Mouse (Mus musculus): ENCODE measurements at regions not wholly inside any gene's neighbourhood (a gene's known extent, or its start where the extent isn't known, plus 50 kb on each side); places are given as distances from the start of the nearest gene placed in this dataset.

GRCm38 (mm10) chr7:138657521-138657920, 188.4 kb upstream of the Ppp2r2d start:
- WGBS, result 70% methylated on average over 4 of the region's 4 CpGs
- Histone ChIP-seq H3K79me2 (replicated peaks; ENCODE audit: control insufficient read depth, insufficient read depth, low read length) (no peaks in the 10 kb centered on the region), H3K4me3 (no peak overlapping the region), H3K4me1 (ENCODE audit: control insufficient read depth, insufficient read depth, low read length) (no peaks in the 10 kb centered on the region), H3K36me3 (ENCODE audit: control insufficient read depth, insufficient read depth, low read length) (no peaks in the 10 kb centered on the region), H3K27ac (no peak overlapping the region), H3K9ac (ENCODE audit: low read depth, low read length) (no peak overlapping the region), H3K27me3 (ENCODE audit: control insufficient read depth, insufficient read depth, low read length) (no peaks in the 10 kb centered on the region)
- intact Hi-C loops (cut with DNase I), result no loop called here
- no peak for TF ChIP-seq EP300 (IDR thresholded peaks at IDR 0.05; ENCODE audit: insufficient read depth, low read depth, low read length)
- no peak for DNase-seq

- Histone ChIP-seq H3K4me3 (no peak overlapping the region), H3K79me2 (replicated peaks; ENCODE audit: control insufficient read depth, insufficient read depth, low read length) (no peaks in the 10 kb centered on the region), H3K27me3 (ENCODE audit: control insufficient read depth, insufficient read depth, low read length) (no peaks in the 10 kb centered on the region), H3K27ac (no peak overlapping the region), H3K36me3 (ENCODE audit: control insufficient read depth, insufficient read depth, low read length) (no peaks in the 10 kb centered on the region), H3K4me1 (ENCODE audit: control insufficient read depth, insufficient read depth, low read length) (no peaks in the 10 kb centered on the region), H3K9ac (ENCODE audit: low read depth, low read length) (no peak overlapping the region)
- intact Hi-C loops (cut with DNase I), result no loop called here
- TF ChIP-seq POLR2A (IDR thresholded peaks at IDR 0.05; ENCODE audit: insufficient read depth, low read depth, low read length) (no peak), CTCF (IDR thresholded peaks at IDR 0.05) (no peak), EP300 (IDR thresholded peaks at IDR 0.05; ENCODE audit: insufficient read depth, low read depth, low read length) (no peak)
- WGBS, result 74% methylated on average over 2 of the region's 2 CpGs
- no peak for DNase-seq
These were observed 188.8 kb upstream of the Ppp2r2d start for GRCm38 (mm10) chr7:138657076-138657475.

- DNase-seq, result no peak
- H3K27me3 ChIP-seq (ENCODE audit: control insufficient read depth, insufficient read depth, low read length), result no peaks in the 10 kb centered on the region
- H3K79me2 ChIP-seq (replicated peaks; ENCODE audit: control insufficient read depth, insufficient read depth, low read length), result no peaks in the 10 kb centered on the region
- WGBS, result 53% methylated on average over 3 of the region's 3 CpGs
- H3K9ac ChIP-seq (ENCODE audit: low read depth, low read length), result no peak overlapping the region
- no peaks in the 10 kb centered on the region for H3K36me3 ChIP-seq (ENCODE audit: control insufficient read depth, insufficient read depth, low read length)
- no peak for TF ChIP-seq CTCF (IDR thresholded peaks at IDR 0.05)
- TF ChIP-seq POLR2A (IDR thresholded peaks at IDR 0.05; ENCODE audit: insufficient read depth, low read depth, low read length), result no peak
- no peak for TF ChIP-seq EP300 (IDR thresholded peaks at IDR 0.05; ENCODE audit: insufficient read depth, low read depth, low read length)
- H3K4me3 ChIP-seq, result no peak overlapping the region
- H3K27ac ChIP-seq, result no peak overlapping the region
- H3K4me1 ChIP-seq (ENCODE audit: control insufficient read depth, insufficient read depth, low read length), result no peaks in the 10 kb centered on the region
- intact Hi-C loops (cut with DNase I), result no loop called here
These were observed 189.9 kb upstream of the Ppp2r2d start for GRCm38 (mm10) chr7:138655940-138656339.

DNA sequence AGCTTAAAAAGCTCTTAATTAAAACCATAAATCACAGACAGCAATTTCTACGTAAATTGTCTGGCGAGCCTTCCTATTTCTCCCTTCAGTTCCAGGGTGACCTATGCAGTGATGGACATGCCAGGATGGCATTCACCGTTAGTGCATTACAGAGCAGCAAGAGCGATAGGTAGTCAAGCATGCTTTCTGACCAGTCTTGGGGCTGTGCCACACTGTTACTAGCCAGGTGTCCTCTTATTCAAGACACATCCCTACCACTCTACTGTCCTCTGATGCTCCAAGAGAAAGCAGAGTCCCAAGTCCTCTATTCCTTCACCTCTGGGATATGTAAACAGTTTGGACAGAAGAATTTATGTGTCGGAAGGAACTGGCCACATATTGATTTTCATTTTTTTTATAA, 194.9 kb upstream of the Ppp2r2d start:
- H3K27me3 ChIP-seq (ENCODE audit: control insufficient read depth, insufficient read depth, low read length), result no peaks in the 10 kb centered on the region
- no peak overlapping the region for H3K27ac ChIP-seq
- H3K4me1 ChIP-seq (ENCODE audit: control insufficient read depth, insufficient read depth, low read length), result no peaks in the 10 kb centered on the region
- H3K9ac ChIP-seq (ENCODE audit: low read depth, low read length), result no peak overlapping the region
- intact Hi-C loops (cut with DNase I), result no loop called here
- DNase-seq, result no peak
- WGBS, result 88% methylated on average over 5 of the region's 5 CpGs
- no peaks in the 10 kb centered on the region for H3K36me3 ChIP-seq (ENCODE audit: control insufficient read depth, insufficient read depth, low read length)
- no peak overlapping the region for H3K4me3 ChIP-seq
- TF ChIP-seq POLR2A (IDR thresholded peaks at IDR 0.05; ENCODE audit: insufficient read depth, low read depth, low read length), result no peak
- no peak for TF ChIP-seq CTCF (IDR thresholded peaks at IDR 0.05)
- TF ChIP-seq EP300 (IDR thresholded peaks at IDR 0.05; ENCODE audit: insufficient read depth, low read depth, low read length), result no peak
- H3K79me2 ChIP-seq (replicated peaks; ENCODE audit: control insufficient read depth, insufficient read depth, low read length), result no peaks in the 10 kb centered on the region

- no peaks in the 10 kb centered on the region for H3K79me2 ChIP-seq (replicated peaks; ENCODE audit: control insufficient read depth, insufficient read depth, low read length)
- no peak overlapping the region for H3K4me3 ChIP-seq
- H3K4me1 ChIP-seq (ENCODE audit: control insufficient read depth, insufficient read depth, low read length), result no peaks in the 10 kb centered on the region
- H3K27ac ChIP-seq, result no peak overlapping the region
- WGBS, result 42% methylated on average over 2 of the region's 2 CpGs
- no peak for TF ChIP-seq EP300 (IDR thresholded peaks at IDR 0.05; ENCODE audit: insufficient read depth, low read depth, low read length)
- TF ChIP-seq CTCF (IDR thresholded peaks at IDR 0.05), result no peak
- no peak for TF ChIP-seq POLR2A (IDR thresholded peaks at IDR 0.05; ENCODE audit: insufficient read depth, low read depth, low read length)
- no peaks in the 10 kb centered on the region for H3K36me3 ChIP-seq (ENCODE audit: control insufficient read depth, insufficient read depth, low read length)
- H3K9ac ChIP-seq (ENCODE audit: low read depth, low read length), result no peak overlapping the region
- no peaks in the 10 kb centered on the region for H3K27me3 ChIP-seq (ENCODE audit: control insufficient read depth, insufficient read depth, low read length)
- DNase-seq, result no peak
- intact Hi-C loops (cut with DNase I), result no loop called here
These were observed 198.2 kb upstream of the Ppp2r2d start for GRCm38 (mm10) chr7:138647636-138648035.

- no peak overlapping the region for H3K9ac ChIP-seq (ENCODE audit: low read depth, low read length)
- no peak overlapping the region for H3K27ac ChIP-seq
- 52% methylated on average over 6 of the region's 6 CpGs for WGBS
- H3K4me1 ChIP-seq (ENCODE audit: control insufficient read depth, insufficient read depth, low read length), result no peaks in the 10 kb centered on the region
- no peak overlapping the region for H3K4me3 ChIP-seq
- intact Hi-C loops (cut with DNase I), result no loop called here
- TF ChIP-seq EP300 (IDR thresholded peaks at IDR 0.05; ENCODE audit: insufficient read depth, low read depth, low read length) (no peak), CTCF (IDR thresholded peaks at IDR 0.05) (no peak), POLR2A (IDR thresholded peaks at IDR 0.05; ENCODE audit: insufficient read depth, low read depth, low read length) (no peak)
- DNase-seq, result no peak
- no peaks in the 10 kb centered on the region for H3K79me2 ChIP-seq (replicated peaks; ENCODE audit: control insufficient read depth, insufficient read depth, low read length)
- H3K27me3 ChIP-seq (ENCODE audit: control insufficient read depth, insufficient read depth, low read length), result no peaks in the 10 kb centered on the region
- no peaks in the 10 kb centered on the region for H3K36me3 ChIP-seq (ENCODE audit: control insufficient read depth, insufficient read depth, low read length)
These were observed 205.2 kb upstream of the Ppp2r2d start for GRCm38 (mm10) chr7:138640492-138641165.

All from heart, adult 2 months (tissue).